Mouse (Mus musculus) heart, postnatal 0 days (tissue): ENCODE measurements around the gene Tnk2. TPM values are rescaled to one million over a fixed set of nuclear protein-coding genes. Genes with fewer than 3 reads are reported as not detected.

Source experiments
- ATAC-seq: fragments of 200-750 bp; cut with Nextera tagmentation; 2 replicates; pipeline ENCODE4 v1.8.0; 2017; ENCODE audit warnings: low read depth, moderate number of reproducible peaks, moderate library complexity; ENCODE audit not compliant: insufficient read depth
- DNase-seq: peaks from one replicate; pipeline ENCODE4 v3.0.0-alpha.2; 2016; ENCODE audit warnings: low spot score
- H3K27ac ChIP-seq: fragments of 300-500 bp; sonication (generic); 2 replicates; pipeline ENCODE4 v1.5.1; 2014; ENCODE audit warnings: low read depth, mild to moderate bottlenecking
- H3K27me3 ChIP-seq: fragments of 300-500 bp; sonication (generic); 2 replicates; pipeline ENCODE4 v1.6.1; 2014; ENCODE audit warnings: low read length, mixed read lengths; ENCODE audit not compliant: control insufficient read depth, insufficient read depth
- H3K36me3 ChIP-seq: fragments of 300-500 bp; sonication (generic); replicated peaks from 2 replicates; pipeline ENCODE4 v1.6.1; 2014; ENCODE audit warnings: low read length, mixed read lengths; ENCODE audit not compliant: control insufficient read depth, insufficient read depth
- H3K4me1 ChIP-seq: fragments of 300-500 bp; sonication (generic); 2 replicates; pipeline ENCODE4 v1.6.1; 2014; ENCODE audit warnings: antibody characterized with exemption; ENCODE audit not compliant: control insufficient read depth, insufficient read depth
- H3K4me2 ChIP-seq: fragments of 300-500 bp; sonication (generic); 2 replicates; pipeline ENCODE4 v1.6.1; 2014; ENCODE audit warnings: low read depth, mild to moderate bottlenecking, low read length, moderate library complexity
- H3K4me3 ChIP-seq: fragments of 300-500 bp; sonication (generic); 2 replicates; pipeline ENCODE4 v1.5.1; 2014; ENCODE audit warnings: low read depth, low read length
- H3K9ac ChIP-seq: fragments of 300-500 bp; sonication (generic); replicated peaks from 2 replicates; pipeline ENCODE4 v1.6.1; 2014; ENCODE audit warnings: low read depth, low read length, mixed read lengths
- H3K9me3 ChIP-seq: fragments of 300-500 bp; sonication (generic); replicated peaks from 2 replicates; pipeline ENCODE4 v1.6.1; 2016; ENCODE audit warnings: low read length; ENCODE audit not compliant: control insufficient read depth
- CTCF ChIP-seq: IDR thresholded peaks from 2 replicates; pipeline ENCODE4 v1.5.1; 2016; ENCODE audit warnings: antibody characterized with exemption, control low read depth, low read depth
- EP300 ChIP-seq: IDR thresholded peaks from 2 replicates; pipeline ENCODE4 v1.6.1; 2016; ENCODE audit warnings: antibody characterized with exemption, low read depth
- WGBS: fragments of 180-500 bp; shearing (Covaris S2); extraction: QIAGEN DNeasy Blood & Tissue Kit; methylation state at CpG from one replicate; pipeline ENCODE4 v1.1.7; 2014; 5-methylcytosine and 5-hydroxymethylcytosine counted together
- polyA plus RNA-seq: library from polyadenylated mRNA; unstranded; fragments of >200 nt; fragmentation: Nextera tagmentation; extraction: Ambion mirVana; gene quantifications from 2 replicates; pipeline ENCODE4 v1.2.1, GENCODE M21; 2015
- total RNA-seq: library from RNA; depleted of rRNA; stranded (reverse); fragments of >200 nt; gene quantifications from 2 replicates; pipeline ENCODE4 v1.2.3, GENCODE M21; 2014; ENCODE audit warnings: low replicate concordance

Gene Tnk2
- total and polyA plus RNA-seq, 2 experiments from 2014 or later, result 6.0 to 14.2 TPM

- 94% methylated on average over 1 of the region's 1 CpGs for WGBS
- no peak overlapping the region for H3K27ac ChIP-seq
- peaks cover 77% of the 10 kb centered on the region for H3K36me3 ChIP-seq
- no peaks in the 10 kb centered on the region for H3K9me3 ChIP-seq
- H3K9ac ChIP-seq, result no peak overlapping the region
- H3K4me1 ChIP-seq, result no peaks in the 10 kb centered on the region
- no peak for TF ChIP-seq CTCF
- no peak for TF ChIP-seq EP300
- DNase-seq, result no peak
- no peaks in the 10 kb centered on the region for H3K27me3 ChIP-seq
- H3K4me2 ChIP-seq, result no peak overlapping the region
- no peak for ATAC-seq
- H3K4me3 ChIP-seq, result no peak overlapping the region
These were observed 24.7 kb upstream of the Tnk2 start for GRCm38 (mm10) chr16:32618946-32619345.

- Histone ChIP-seq H3K27ac (no peak overlapping the region), H3K9ac (no peak overlapping the region), H3K9me3 (no peaks in the 10 kb centered on the region), H3K4me3 (no peak overlapping the region), H3K36me3 (peaks cover 80% of the 10 kb centered on the region), H3K27me3 (no peaks in the 10 kb centered on the region), H3K4me2 (no peak overlapping the region), H3K4me1 (no peaks in the 10 kb centered on the region)
- ATAC-seq (no peak), DNase-seq (no peak)
- 85% methylated on average over 8 of the region's 8 CpGs for WGBS
- TF ChIP-seq EP300 (no peak), CTCF (no peak)
These were observed 15.5 kb upstream of the Tnk2 start for GRCm38 (mm10) chr16:32628140-32628539.

GRCm38 (mm10) chr16:32632328-32632824 is 11.3 kb upstream of the Tnk2 start:
- Histone ChIP-seq H3K4me3 (no peak overlapping the region), H3K4me1 (no peaks in the 10 kb centered on the region), H3K36me3 (peaks cover 47% of the 10 kb centered on the region), H3K4me2 (no peak overlapping the region), H3K9ac (no peak overlapping the region), H3K27ac (no peak overlapping the region), H3K9me3 (no peaks in the 10 kb centered on the region), H3K27me3 (no peaks in the 10 kb centered on the region)
- WGBS, result 84% methylated on average over 4 of the region's 4 CpGs
- no peak for TF ChIP-seq CTCF
- TF ChIP-seq EP300, result no peak
- DNase-seq (no peak), ATAC-seq (no peak)

- Histone ChIP-seq H3K36me3 (peaks cover 36% of the 10 kb centered on the region), H3K27ac (no peak overlapping the region), H3K4me1 (no peaks in the 10 kb centered on the region), H3K9me3 (no peaks in the 10 kb centered on the region), H3K4me3 (no peak overlapping the region), H3K9ac (no peak overlapping the region), H3K4me2 (no peak overlapping the region), H3K27me3 (no peaks in the 10 kb centered on the region)
- ATAC-seq (no peak), DNase-seq (no peak)
- TF ChIP-seq CTCF, result no peak
- WGBS, result 90% methylated on average over 4 of the region's 4 CpGs
These were observed 10.1 kb upstream of the Tnk2 start for GRCm38 (mm10) chr16:32633486-32634012.

- no peak overlapping the region for H3K27ac ChIP-seq
- H3K9ac ChIP-seq, result no peak overlapping the region
- H3K9me3 ChIP-seq, result no peaks in the 10 kb centered on the region
- WGBS, result 74% methylated on average over 5 of the region's 5 CpGs
- H3K27me3 ChIP-seq, result no peaks in the 10 kb centered on the region
- DNase-seq (no peak), ATAC-seq (no peak)
- H3K4me1 ChIP-seq, result no peaks in the 10 kb centered on the region
- H3K4me3 ChIP-seq, result no peak overlapping the region
- no peak overlapping the region for H3K4me2 ChIP-seq
- TF ChIP-seq EP300 (no peak), CTCF (no peak)
- H3K36me3 ChIP-seq, result peaks cover 30% of the 10 kb centered on the region
These were observed 9.5 kb upstream of the Tnk2 start for GRCm38 (mm10) chr16:32634183-32634582.

DNA sequence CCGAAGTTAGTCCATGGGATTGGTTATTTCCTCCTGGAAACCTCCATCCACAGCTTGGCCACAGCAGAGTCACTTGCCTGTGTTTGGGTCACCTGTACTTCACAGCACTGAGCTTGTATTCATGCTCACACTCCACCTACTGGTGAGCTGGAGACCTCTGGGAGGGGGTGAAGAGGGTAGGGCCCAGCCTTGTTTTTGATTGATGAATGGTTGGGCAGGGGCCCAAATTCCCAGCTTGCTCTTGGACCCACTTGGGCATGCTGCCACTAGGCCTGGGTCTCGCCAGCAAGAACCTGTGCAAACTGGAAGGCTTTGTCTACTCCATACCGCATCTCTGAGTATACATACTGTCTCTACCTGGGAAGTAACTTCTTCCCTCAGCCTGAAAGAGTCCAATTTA is 8.4 kb upstream of the Tnk2 start:
- Histone ChIP-seq H3K4me2 (no peak overlapping the region), H3K4me3 (no peak overlapping the region), H3K27me3 (no peaks in the 10 kb centered on the region), H3K9ac (no peak overlapping the region), H3K9me3 (no peaks in the 10 kb centered on the region), H3K4me1 (no peaks in the 10 kb centered on the region), H3K36me3 (peaks cover 18% of the 10 kb centered on the region), H3K27ac (no peak overlapping the region)
- DNase-seq (no peak), ATAC-seq (0 out of 2 replicates have a peak, but pooled peaks have one; percentile 34)
- WGBS, result 68% methylated on average over 3 of the region's 3 CpGs
- TF ChIP-seq EP300 (no peak), CTCF (peak; percentile 31)
